Mouse (Mus musculus) right cerebral cortex, adult 2 months (tissue): ENCODE results near the gene Ddx28.
"Not testable (repeated sequence)": the region's sequence is repeated elsewhere in the genome, so short reads cannot be mapped to it uniquely, and the experiment has no call there.

ENCODE experiments used
- DNase-seq, 2 experiments: peaks; one replicate each; pipeline ENCODE4 v3.0.0; 2021 to 2022; ENCODE audit warnings: low spot score in 2 of 2

Gene Ddx28

GRCm38 (mm10) chr8:106012203-106012602, 521 bp upstream of the Ddx28 start:
- not testable (repeated sequence) for DNase-seq

- DNase-seq: peak; percentile 97
Observed at GRCm38 (mm10) chr8:106010748-106011642, 687 bp downstream of the Ddx28 start.

GRCm38 (mm10) chr8:106007891-106008290, 3.8 kb downstream of the Ddx28 start:
- DNase-seq: not testable (repeated sequence)

GRCm38 (mm10) chr8:106007135-106007534, 4.5 kb downstream of the Ddx28 start:
- DNase-seq: no peak

GRCm38 (mm10) chr8:106006413-106006812, 5.3 kb downstream of the Ddx28 start:
- no peak for DNase-seq

GRCm38 (mm10) chr8:106005875-106006274, 5.8 kb downstream of the Ddx28 start, which contains the start of gene Dpep2nb:
Dpep2nb (minus strand) TSS chr8:106005975.
- no peak for DNase-seq

- DNase-seq: no peak
Observed at GRCm38 (mm10) chr8:106004538-106005207, 7.0 kb downstream of the Ddx28 start.

GRCm38 (mm10) chr8:106001908-106002307, 9.8 kb downstream of the Ddx28 start:
- no peak for DNase-seq

GRCm38 (mm10) chr8:105998971-105999370, 12.7 kb downstream of the Ddx28 start:
- DNase-seq: no peak

GRCm38 (mm10) chr8:105996359-105996758, 15.3 kb downstream of the Ddx28 start:
- no peak for DNase-seq

- DNase-seq: no peak
Observed at GRCm38 (mm10) chr8:105993226-105993625, 18.5 kb downstream of the Ddx28 start.

GRCm38 (mm10) chr8:105992499-105992898, 19.2 kb downstream of the Ddx28 start:
- DNase-seq: no peak

- DNase-seq: no peak
Observed at GRCm38 (mm10) chr8:105991546-105991945, 20.1 kb downstream of the Ddx28 start.

- DNase-seq: peak; percentile 62 to 70
Observed at GRCm38 (mm10) chr8:105990856-105991387, 20.8 kb downstream of the Ddx28 start, which contains the start of gene Dus2. Dus2 (plus strand) TSS chr8:105991337.

GRCm38 (mm10) chr8:105988546-105988945, 23.1 kb downstream of the Ddx28 start:
- no peak for DNase-seq

- not testable (repeated sequence) for DNase-seq
Observed at GRCm38 (mm10) chr8:105983406-105983805, 28.3 kb downstream of the Ddx28 start.

- DNase-seq: no peak
Observed at GRCm38 (mm10) chr8:105981146-105981545, 30.5 kb downstream of the Ddx28 start.

GRCm38 (mm10) chr8:105979325-105979724, 32.4 kb downstream of the Ddx28 start, which contains the start of gene Dpep3:
Dpep3 (minus strand) TSS chr8:105979429.
- DNase-seq: no peak

GRCm38 (mm10) chr8:105975363-105975762, 36.3 kb downstream of the Ddx28 start:
- no peak for DNase-seq

GRCm38 (mm10) chr8:105971019-105971720, 40.5 kb downstream of the Ddx28 start:
- no peak for DNase-seq

- no peak for DNase-seq
Observed at GRCm38 (mm10) chr8:105969367-105969766, 42.3 kb downstream of the Ddx28 start.
